Mouse (Mus musculus) embryonic fibroblast, embryonic 13.5 days (primary cell): Measurements from ENCODE around the gene Ptrh1.

Experiments used
- CTCF ChIP-seq: IDR thresholded peaks from 2 replicates; pipeline ENCODE4 v1.5.1; 2011; ENCODE audit warnings: mild to moderate bottlenecking, control low read depth, low read length, moderate library complexity, borderline replicate concordance; ENCODE audit not compliant: insufficient read depth
- POLR2A ChIP-seq: IDR thresholded peaks from 2 replicates; pipeline ENCODE4 v1.6.1; 2011; ENCODE audit warnings: low read depth, mild to moderate bottlenecking, control low read depth, low read length, moderate library complexity

GRCm38 (mm10) chr2:32822643-32823042, 47.1 kb downstream of the Ptrh1 start:
- TF ChIP-seq CTCF (no peak), POLR2A (no peak)
